Mouse (Mus musculus) small intestine, adult 2 months (tissue): Measurements from ENCODE around the gene Ric8a.

Source experiments
- CTCF ChIP-seq: fragments of 200-500 bp; IDR thresholded peaks from 2 replicates; pipeline ENCODE4 v1.5.1; 2012; ENCODE audit warnings: low read depth, mild to moderate bottlenecking, control low read depth, inconsistent platforms, low read length, moderate library complexity, mixed read lengths; ENCODE audit not compliant: insufficient replicate concordance, insufficient read length; ENCODE audit errors: extremely low read depth
- POLR2A ChIP-seq: fragments of 200-500 bp; IDR thresholded peaks from 2 replicates; pipeline ENCODE4 v1.6.1; 2012; ENCODE audit warnings: low read depth, mild to moderate bottlenecking, control low read depth, inconsistent platforms, low read length, moderate library complexity

- TF ChIP-seq CTCF (0 out of 2 replicates have a peak, but pooled peaks have one; percentile 1), POLR2A (peak; percentile 44; the same call in 1 of the 2 replicates)
These were observed at the start of gene Ric8a for GRCm38 (mm10) chr7:140856785-140857549.
